Mouse (Mus musculus) cortical plate, adult 2 months (tissue): ENCODE data around the gene Rab3gap2. TPM values are rescaled to one million over a fixed set of nuclear protein-coding genes. Genes with fewer than 3 reads are reported as not detected.
A peak's percentile ranks its signal among the peaks of the same experiment; 100 is the strongest.
"Not testable (repeated sequence)": the region's sequence is repeated elsewhere in the genome, so short reads cannot be mapped to it uniquely, and the experiment has no call there.

ENCODE experiments used
- H3K27ac ChIP-seq: fragments of 200-500 bp; 2 replicates; pipeline ENCODE4 v1.5.1; 2012; ENCODE audit warnings: low read length, control low read depth, inconsistent platforms; ENCODE audit not compliant: insufficient read depth
- H3K4me1 ChIP-seq: fragments of 200-500 bp; 2 replicates; pipeline ENCODE4 v1.6.1; 2011; ENCODE audit warnings: low read length; ENCODE audit not compliant: control insufficient read depth, insufficient read depth
- H3K4me3 ChIP-seq: fragments of 200-500 bp; 2 replicates; pipeline ENCODE4 v1.5.1; 2011; ENCODE audit warnings: mild to moderate bottlenecking, low read length, control low read depth; ENCODE audit not compliant: insufficient read depth
- CTCF ChIP-seq: fragments of 200-500 bp; IDR thresholded peaks from 2 replicates; pipeline ENCODE4 v1.5.1; 2011; ENCODE audit warnings: mild to moderate bottlenecking, control low read depth, low read length; ENCODE audit not compliant: insufficient read depth; ENCODE audit errors: extremely low read depth
- POLR2A ChIP-seq: fragments of 200-500 bp; IDR thresholded peaks from 2 replicates; pipeline ENCODE4 v1.6.1; 2011; ENCODE audit warnings: mild to moderate bottlenecking, low read length, control low read depth; ENCODE audit not compliant: insufficient read depth; ENCODE audit errors: extremely low read depth
- polyA plus RNA-seq: library from polyadenylated mRNA; depleted of rRNA; stranded (reverse); fragments of >200 nt; gene quantifications from 2 replicates; pipeline ENCODE4 v1.2.3, GENCODE M21; 2012

The Rab3gap2 gene
- polyA plus RNA-seq, 1 experiment: 48.9 TPM

GRCm38 (mm10) chr1:185314546-185314945 lies 110.6 kb downstream of the Rab3gap2 start:
- Histone ChIP-seq H3K4me1 (peaks cover 3% of the 10 kb centered on the region), H3K27ac (no peak overlapping the region), H3K4me3 (no peak overlapping the region)
- TF ChIP-seq POLR2A: no peak

DNA sequence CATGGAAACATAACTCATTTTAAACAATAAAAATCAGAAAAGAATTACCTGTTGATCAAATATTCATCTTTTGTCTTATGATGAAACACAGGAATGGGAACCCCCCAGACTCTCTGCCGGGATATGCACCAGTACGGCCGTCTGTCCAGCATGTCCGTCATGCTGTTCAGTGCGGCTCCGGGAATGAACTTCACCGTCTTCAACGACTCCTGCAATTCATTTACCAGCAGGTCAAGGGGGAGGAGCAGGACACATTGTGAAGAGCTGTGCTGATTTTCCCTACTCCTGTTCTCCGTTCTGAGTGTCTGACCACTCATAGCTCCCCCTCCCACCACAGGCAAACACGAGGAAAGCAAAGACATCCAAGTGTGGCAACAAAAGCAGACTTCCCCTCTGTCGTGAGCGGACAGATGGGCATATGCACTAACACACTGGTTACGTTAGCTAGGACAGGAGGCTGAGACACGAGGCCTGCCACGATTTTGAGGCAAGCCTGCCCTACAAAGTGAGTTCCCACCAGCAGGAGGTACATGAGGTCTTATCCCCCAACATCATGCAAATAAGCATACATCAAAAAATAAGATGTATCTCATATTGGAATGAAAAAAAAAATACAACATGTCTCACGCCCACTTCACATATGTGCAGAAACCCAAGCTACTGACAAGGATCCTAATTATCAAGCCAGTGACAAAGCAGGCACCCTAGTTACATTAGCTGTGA lies 112.1 kb downstream of the Rab3gap2 start:
- Histone ChIP-seq H3K4me1 (peaks cover 3% of the 10 kb centered on the region), H3K4me3 (no peak overlapping the region), H3K27ac (no peak overlapping the region)
- TF ChIP-seq POLR2A (no peak), CTCF (no peak)

GRCm38 (mm10) chr1:185327754-185328345 lies 123.9 kb downstream of the Rab3gap2 start:
- H3K4me3 ChIP-seq, H3K27ac ChIP-seq, H3K4me1 ChIP-seq: not testable (repeated sequence)

DNA sequence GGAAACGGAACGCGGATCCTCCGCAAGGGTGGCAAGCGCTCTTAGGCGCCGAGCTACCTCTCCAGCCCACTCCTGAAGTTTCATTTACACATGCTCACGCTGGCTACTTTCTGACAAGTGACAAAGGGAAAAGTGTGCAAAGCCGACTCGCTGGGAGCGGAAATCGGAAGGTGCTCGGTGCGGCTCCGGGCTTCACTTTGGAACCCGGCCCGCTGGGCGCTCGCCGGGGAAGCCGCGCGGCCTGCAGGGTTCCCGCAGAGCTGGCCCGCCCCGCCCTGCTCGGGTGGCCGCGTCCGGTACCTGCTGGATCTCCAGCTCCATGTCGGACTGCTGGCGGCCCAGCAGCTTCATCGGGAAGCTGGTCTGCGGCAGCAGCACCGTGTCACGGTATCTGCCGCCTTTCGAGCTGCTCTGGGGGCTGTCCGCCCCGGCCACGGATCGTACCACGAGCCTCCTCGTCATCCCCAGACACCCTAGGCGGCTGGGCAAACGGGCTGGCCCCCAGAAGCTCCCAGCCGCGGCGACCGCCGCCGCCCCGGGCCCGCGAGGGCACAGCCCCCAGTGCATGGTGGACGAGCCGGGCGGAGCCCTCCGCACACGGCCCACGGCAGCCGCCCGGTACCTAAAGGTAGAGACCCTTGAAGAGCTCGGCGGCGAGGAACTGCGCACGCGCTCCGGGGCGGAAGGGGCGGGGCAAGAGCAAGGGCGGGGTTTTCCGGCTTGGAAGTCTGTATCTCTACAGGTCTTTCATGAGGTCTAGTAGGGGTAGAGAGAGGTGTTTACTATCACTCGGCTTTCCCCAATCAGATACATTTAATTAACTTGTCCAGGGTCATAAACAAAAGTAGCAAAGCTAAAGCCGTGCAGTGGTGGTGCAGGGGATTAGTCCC lies 125.0 kb downstream of the Rab3gap2 start, which contains the start of gene Iars2:
Gene Iars2 (minus strand): TSS at position 676 of the 890 bp plus-strand sequence.
- peak within 1 kb of the TSS; percentile 81 for H3K4me3 ChIP-seq
- peak; percentile 77; the same call in 1 of the 2 replicates for TF ChIP-seq POLR2A
- no peak for TF ChIP-seq CTCF
- peaks cover 1% of the 10 kb centered on the region; the same call in 1 of the 2 replicates for H3K4me1 ChIP-seq
- H3K27ac ChIP-seq: peak within 1 kb of the TSS; percentile 89

- Histone ChIP-seq H3K4me1 (peaks cover 1% of the 10 kb centered on the region; the same call in 1 of the 2 replicates), H3K4me3 (no peak overlapping the region; the same call in 1 of the 2 replicates), H3K27ac (no peak overlapping the region)
- no peak for TF ChIP-seq CTCF
- no peak for TF ChIP-seq POLR2A
Measured at GRCm38 (mm10) chr1:185329851-185330250, 125.9 kb downstream of the Rab3gap2 start.

GRCm38 (mm10) chr1:185331364-185331763 lies 127.4 kb downstream of the Rab3gap2 start:
- no peak overlapping the region for H3K27ac ChIP-seq

GRCm38 (mm10) chr1:185331983-185332430 lies 128.1 kb downstream of the Rab3gap2 start, which contains the start of gene Bpnt1:
Gene Bpnt1 (plus strand): TSS chr1:185332149.
- Histone ChIP-seq H3K27ac (peak within 1 kb of the TSS; percentile 19), H3K4me1 (peaks cover 1% of the 10 kb centered on the region; the same call in 1 of the 2 replicates), H3K4me3 (peak within 1 kb of the TSS; percentile 65)
- TF ChIP-seq POLR2A (peak; percentile 88), CTCF (no peak)

More at GRCm38 (mm10) chr1:185331364-185331763, 127.4 kb downstream of the Rab3gap2 start:
- Histone ChIP-seq H3K4me1 (peaks cover 1% of the 10 kb centered on the region; the same call in 1 of the 2 replicates), H3K4me3 (peak overlapping the region; percentile 65; the same call in 1 of the 2 replicates)
- TF ChIP-seq POLR2A (no peak), CTCF (no peak)

GRCm38 (mm10) chr1:185333651-185334050 lies 129.7 kb downstream of the Rab3gap2 start:
- no peak overlapping the region for H3K4me3 ChIP-seq
- H3K27ac ChIP-seq: no peak overlapping the region
- H3K4me1 ChIP-seq: peaks cover 1% of the 10 kb centered on the region; the same call in 1 of the 2 replicates
- TF ChIP-seq POLR2A (no peak), CTCF (no peak)

GRCm38 (mm10) chr1:185334136-185334535 lies 130.2 kb downstream of the Rab3gap2 start:
- Histone ChIP-seq H3K27ac (no peak overlapping the region), H3K4me1 (peaks cover 1% of the 10 kb centered on the region; the same call in 1 of the 2 replicates), H3K4me3 (no peak overlapping the region)
- TF ChIP-seq CTCF (no peak), POLR2A (no peak)
